Mouse (Mus musculus) gastrocnemius, adult 2 months (tissue): ENCODE measurements around the gene Olfr898. TPM values are rescaled to one million over a fixed set of nuclear protein-coding genes. Genes with fewer than 3 reads are reported as not detected.

Source experiments
- DNase-seq: peaks from one replicate; pipeline ENCODE4 v3.0.0; 2022
- H3K27ac ChIP-seq: fragments of 200-600 bp; 2 replicates; pipeline ENCODE4 v1.8.1; 2022; ENCODE audit warnings: mild to moderate bottlenecking
- H3K4me3 ChIP-seq: fragments of 200-600 bp; 2 replicates; pipeline ENCODE4 v1.8.1; 2022; ENCODE audit warnings: mild to moderate bottlenecking, moderate library complexity
- CTCF ChIP-seq: fragments of 200-600 bp; IDR thresholded peaks from 2 replicates; pipeline ENCODE4 v1.8.1; 2022; ENCODE audit warnings: antibody characterized with exemption, mild to moderate bottlenecking, moderate library complexity
- intact Hi-C: fragments of 180-260 bp; cut with DNase I; formaldehyde crosslinking; loops from one replicate; pipeline ENCODE4 v1.15.1; 2025
- long read RNA-seq, 2 experiments: library from polyadenylated mRNA; stranded (forward); transcript quantifications; one replicate each; pipeline ENCODE4 v2.0.0; 2021
- total RNA-seq, 2 experiments: library from RNA; stranded (reverse); gene quantifications; 2 replicates each; pipeline ENCODE4 v1.2.3; 2021

Olfr898 gene
- total RNA-seq = not detected
- long read RNA-seq, experiment 1 = 0 reads
- long read RNA-seq, experiment 2 = 0 reads

GRCm38 (mm10) chr9:38348111-38348510 is at the start of gene Olfr898:
Gene Olfr898, plus strand, starts transcription at chr9:38348411.
- Histone ChIP-seq H3K4me3 (no peak within 1 kb of the TSS), H3K27ac (no peak within 1 kb of the TSS)
- no peak for TF ChIP-seq CTCF
- DNase-seq = no peak
- intact Hi-C loops = no loop called here

GRCm38 (mm10) chr9:38328760-38329159 is 19.5 kb upstream of the Olfr898 start, which contains the start of gene Olfr25:
Gene Olfr25, plus strand, starts transcription at chr9:38329060.
- Histone ChIP-seq H3K27ac (no peak within 1 kb of the TSS), H3K4me3 (no peak within 1 kb of the TSS)
- intact Hi-C loops = no loop called here
- no peak for TF ChIP-seq CTCF
- no peak for DNase-seq

GRCm38 (mm10) chr9:38366596-38366995 is 18.4 kb downstream of the Olfr898 start, which contains the start of gene Olfr250:
Gene Olfr250, plus strand, starts transcription at chr9:38366896.
- DNase-seq = no peak
- TF ChIP-seq CTCF = no peak
- no peak within 1 kb of the TSS for H3K27ac ChIP-seq
- no peak within 1 kb of the TSS for H3K4me3 ChIP-seq
- intact Hi-C loops = no loop called here

GRCm38 (mm10) chr9:38376786-38377185 is 28.6 kb downstream of the Olfr898 start, which contains the start of gene Olfr251:
Gene Olfr251, plus strand, starts transcription at chr9:38377086.
- TF ChIP-seq CTCF = no peak
- no peak within 1 kb of the TSS for H3K4me3 ChIP-seq
- no peak within 1 kb of the TSS for H3K27ac ChIP-seq
- intact Hi-C loops = no loop called here
- no peak for DNase-seq

GRCm38 (mm10) chr9:38401398-38401797 is 53.2 kb downstream of the Olfr898 start, which contains the start of gene Olfr147:
Gene Olfr147, plus strand, starts transcription at chr9:38401698.
- Histone ChIP-seq H3K27ac (no peak within 1 kb of the TSS), H3K4me3 (no peak within 1 kb of the TSS)
- no peak for DNase-seq
- intact Hi-C loops = no loop called here
- no peak for TF ChIP-seq CTCF

Other genes with a start within 250 kb of the Olfr898 start
- not detected for gene Olfr888, start 240.3 kb upstream of the Olfr898 start, total RNA-seq
- not detected for gene Olfr889, start 233.2 kb upstream of the Olfr898 start, total RNA-seq
- gene Olfr890, start 205.9 kb upstream of the Olfr898 start, total RNA-seq = not detected
- gene Olfr891, start 167.6 kb upstream of the Olfr898 start, total RNA-seq = not detected
- not detected for gene Olfr893, start 140.0 kb upstream of the Olfr898 start, total RNA-seq
- gene Olfr894, start 130.4 kb upstream of the Olfr898 start, total RNA-seq = not detected
- gene Olfr143, start 95.6 kb upstream of the Olfr898 start, total RNA-seq = not detected
- gene Olfr895, start 80.6 kb upstream of the Olfr898 start, total RNA-seq = not detected
- not detected for gene Olfr896-ps1, start 57.3 kb upstream of the Olfr898 start, total RNA-seq
- not detected for gene Olfr25, start 19.4 kb upstream of the Olfr898 start, total RNA-seq
- not detected for gene Olfr250, start 18.5 kb downstream of the Olfr898 start, total RNA-seq
- not detected for gene Olfr251, start 28.7 kb downstream of the Olfr898 start, total RNA-seq
- not detected for gene Olfr147, start 53.3 kb downstream of the Olfr898 start, total RNA-seq
- gene Olfr901, start 81.0 kb downstream of the Olfr898 start, total RNA-seq = not detected
- not detected for gene Olfr902, start 99.2 kb downstream of the Olfr898 start, total RNA-seq
- gene Olfr904, start 114.7 kb downstream of the Olfr898 start, total RNA-seq = not detected
- not detected for gene Olfr905, start 122.7 kb downstream of the Olfr898 start, total RNA-seq
- gene Olfr906, start 138.7 kb downstream of the Olfr898 start, total RNA-seq = not detected
- not detected for gene Olfr907, start 147.4 kb downstream of the Olfr898 start, total RNA-seq
- not detected for gene Olfr911-ps1, start 173.2 kb downstream of the Olfr898 start, total RNA-seq
- gene Olfr910, start 189.4 kb downstream of the Olfr898 start, total RNA-seq = not detected
- not detected for gene Olfr912, start 231.8 kb downstream of the Olfr898 start, total RNA-seq
- gene Olfr913, start 244.3 kb downstream of the Olfr898 start, total RNA-seq = not detected